Mouse (Mus musculus): Measurements from ENCODE around the gene Ms4a1.

- TF ChIP-seq POLR2A (IDR thresholded peaks at IDR 0.05; ENCODE audit: control insufficient read depth, extremely low read depth, insufficient read depth, low read length, poor library complexity) (no peak), CTCF (IDR thresholded peaks at IDR 0.05; ENCODE audit: borderline replicate concordance, control insufficient read depth, extremely low read depth, insufficient read depth, low read length, poor library complexity) (no peak)
Observed at GRCm38 (mm10) chr19:11244230-11244629, 21.8 kb downstream of the Ms4a1 start.
